Mouse (Mus musculus) kidney, embryonic 15.5 days (tissue): ENCODE data around the gene Mprip. TPM values are rescaled to one million over a fixed set of nuclear protein-coding genes. Genes with fewer than 3 reads are reported as not detected.

Experiments
- ATAC-seq: fragments of 200-750 bp; cut with Nextera tagmentation; replicated peaks from 2 replicates; pipeline ENCODE4 v1.8.0; 2017; ENCODE audit warnings: moderate TSS enrichment; ENCODE audit not compliant: low FRiP score
- H3K27ac ChIP-seq: fragments of 300-500 bp; sonication (generic); 2 replicates; pipeline ENCODE4 v1.5.1; 2015; ENCODE audit warnings: mild to moderate bottlenecking, inconsistent platforms
- H3K27me3 ChIP-seq: fragments of 300-500 bp; sonication (generic); 2 replicates; pipeline ENCODE4 v1.6.1; 2015; ENCODE audit warnings: inconsistent platforms
- H3K36me3 ChIP-seq: fragments of 300-500 bp; sonication (generic); 2 replicates; pipeline ENCODE4 v1.6.1; 2015; ENCODE audit warnings: inconsistent platforms
- H3K4me1 ChIP-seq: fragments of 300-500 bp; sonication (generic); 2 replicates; pipeline ENCODE4 v1.6.1; 2015; ENCODE audit warnings: inconsistent platforms
- H3K4me2 ChIP-seq: fragments of 300-500 bp; sonication (generic); 2 replicates; pipeline ENCODE4 v1.6.1; 2015; ENCODE audit warnings: moderate library complexity, mild to moderate bottlenecking, inconsistent platforms
- H3K4me3 ChIP-seq: fragments of 300-500 bp; sonication (generic); replicated peaks from 2 replicates; pipeline ENCODE4 v1.5.1; 2015; ENCODE audit warnings: mild to moderate bottlenecking, inconsistent platforms
- H3K9ac ChIP-seq: fragments of 300-500 bp; sonication (generic); 2 replicates; pipeline ENCODE4 v1.6.1; 2015; ENCODE audit warnings: mild to moderate bottlenecking, inconsistent platforms
- H3K9me3 ChIP-seq: fragments of 300-500 bp; sonication (generic); replicated peaks from 2 replicates; pipeline ENCODE4 v1.6.1; 2016; ENCODE audit warnings: inconsistent platforms
- WGBS: fragments of 180-500 bp; shearing (Covaris S2); methylation state at CpG from one replicate; pipeline ENCODE4 v1.1.7; 2015; ENCODE audit warnings: mixed read lengths; 5-methylcytosine and 5-hydroxymethylcytosine counted together
- polyA plus RNA-seq: library from polyadenylated mRNA; unstranded; fragments of >200 nt; fragmentation: Nextera tagmentation; extraction: Ambion mirVana; gene quantifications from 2 replicates; pipeline ENCODE4 v1.2.1, GENCODE M21; 2015

The Mprip gene
- polyA plus RNA-seq, 1 experiment from 2014 or later = 46.7 TPM

GRCm38 (mm10) chr11:59635251-59635795, 25.8 kb upstream of the Mprip start:
- no peaks in the 10 kb centered on the region for H3K4me1 ChIP-seq
- H3K4me3 ChIP-seq = no peak overlapping the region
- no peaks in the 10 kb centered on the region for H3K9me3 ChIP-seq
- WGBS = 70% methylated on average over 9 of the region's 9 CpGs
- no peaks in the 10 kb centered on the region for H3K36me3 ChIP-seq
- no peak overlapping the region for H3K4me2 ChIP-seq
- no peak overlapping the region for H3K9ac ChIP-seq
- no peaks in the 10 kb centered on the region for H3K27me3 ChIP-seq
- no peak overlapping the region for H3K27ac ChIP-seq
- no peak for ATAC-seq

- 84% methylated on average over 12 of the region's 12 CpGs for WGBS
- Histone ChIP-seq H3K4me3 (no peak overlapping the region), H3K9me3 (no peaks in the 10 kb centered on the region), H3K27me3 (no peaks in the 10 kb centered on the region), H3K9ac (no peak overlapping the region), H3K4me1 (no peaks in the 10 kb centered on the region), H3K27ac (no peak overlapping the region), H3K36me3 (no peaks in the 10 kb centered on the region), H3K4me2 (no peak overlapping the region)
- no peak for ATAC-seq
These were observed 25.0 kb upstream of the Mprip start for GRCm38 (mm10) chr11:59635821-59636694.

- H3K9ac ChIP-seq = no peak overlapping the region
- 75% methylated on average over 7 of the region's 7 CpGs for WGBS
- no peaks in the 10 kb centered on the region for H3K36me3 ChIP-seq
- no peaks in the 10 kb centered on the region for H3K9me3 ChIP-seq
- no peak for ATAC-seq
- H3K27me3 ChIP-seq = no peaks in the 10 kb centered on the region
- H3K27ac ChIP-seq = no peak overlapping the region
- no peaks in the 10 kb centered on the region for H3K4me1 ChIP-seq
- H3K4me2 ChIP-seq = no peak overlapping the region
- no peak overlapping the region for H3K4me3 ChIP-seq
These were observed 24.2 kb upstream of the Mprip start for GRCm38 (mm10) chr11:59636695-59637414.

GRCm38 (mm10) chr11:59639957-59640643, 21.0 kb upstream of the Mprip start:
- WGBS = 87% methylated on average over 4 of the region's 4 CpGs

GRCm38 (mm10) chr11:59641227-59641626, 19.9 kb upstream of the Mprip start:
- Histone ChIP-seq H3K9me3 (no peaks in the 10 kb centered on the region), H3K27me3 (no peaks in the 10 kb centered on the region), H3K27ac (no peak overlapping the region), H3K9ac (no peak overlapping the region), H3K4me3 (no peak overlapping the region), H3K4me2 (no peak overlapping the region), H3K4me1 (no peaks in the 10 kb centered on the region), H3K36me3 (no peaks in the 10 kb centered on the region)
- ATAC-seq = no peak
- 63% methylated on average over 5 of the region's 5 CpGs for WGBS

More at GRCm38 (mm10) chr11:59639957-59640643, 21.0 kb upstream of the Mprip start:
- no peaks in the 10 kb centered on the region for H3K27me3 ChIP-seq
- H3K27ac ChIP-seq = no peak overlapping the region
- no peak overlapping the region for H3K4me3 ChIP-seq
- H3K36me3 ChIP-seq = no peaks in the 10 kb centered on the region
- no peaks in the 10 kb centered on the region for H3K4me1 ChIP-seq
- no peak overlapping the region for H3K4me2 ChIP-seq
- H3K9ac ChIP-seq = no peak overlapping the region
- no peak for ATAC-seq
- H3K9me3 ChIP-seq = no peaks in the 10 kb centered on the region

GRCm38 (mm10) chr11:59642420-59642819, 18.7 kb upstream of the Mprip start:
- H3K9me3 ChIP-seq = no peaks in the 10 kb centered on the region
- no peak overlapping the region for H3K9ac ChIP-seq
- no peak overlapping the region for H3K27ac ChIP-seq
- no peaks in the 10 kb centered on the region for H3K27me3 ChIP-seq
- H3K36me3 ChIP-seq = no peaks in the 10 kb centered on the region
- WGBS = 78% methylated on average over 8 of the region's 8 CpGs
- no peak for ATAC-seq
- H3K4me1 ChIP-seq = no peaks in the 10 kb centered on the region
- no peak overlapping the region for H3K4me3 ChIP-seq
- H3K4me2 ChIP-seq = no peak overlapping the region

- Histone ChIP-seq H3K4me3 (no peak overlapping the region), H3K9me3 (no peaks in the 10 kb centered on the region), H3K36me3 (no peaks in the 10 kb centered on the region), H3K27me3 (no peaks in the 10 kb centered on the region), H3K4me2 (no peak overlapping the region), H3K27ac (no peak overlapping the region), H3K4me1 (0 out of 2 replicates have a peak, but pooled peaks cover 3% of the 10 kb centered on the region), H3K9ac (no peak overlapping the region)
- no peak for ATAC-seq
- 65% methylated on average over 7 of the region's 7 CpGs for WGBS
These were observed 16.1 kb upstream of the Mprip start for GRCm38 (mm10) chr11:59645036-59645435.

GRCm38 (mm10) chr11:59649058-59649457, 12.0 kb upstream of the Mprip start:
- H3K4me1 ChIP-seq = 0 out of 2 replicates have a peak, but pooled peaks cover 3% of the 10 kb centered on the region
- ATAC-seq = no peak
- no peak overlapping the region for H3K27ac ChIP-seq
- WGBS = 69% methylated on average over 4 of the region's 4 CpGs
- no peaks in the 10 kb centered on the region for H3K27me3 ChIP-seq
- no peaks in the 10 kb centered on the region for H3K36me3 ChIP-seq
- no peak overlapping the region for H3K4me3 ChIP-seq
- no peak overlapping the region for H3K9ac ChIP-seq
- no peak overlapping the region for H3K4me2 ChIP-seq
- H3K9me3 ChIP-seq = no peaks in the 10 kb centered on the region

- Histone ChIP-seq H3K36me3 (no peaks in the 10 kb centered on the region), H3K27me3 (no peaks in the 10 kb centered on the region), H3K27ac (no peak overlapping the region), H3K4me1 (peaks cover 13% of the 10 kb centered on the region; the same call in 1 of the 2 replicates), H3K9me3 (no peaks in the 10 kb centered on the region), H3K4me2 (no peak overlapping the region), H3K9ac (no peak overlapping the region), H3K4me3 (no peak overlapping the region)
- ATAC-seq = no peak
- WGBS = 86% methylated on average over 2 of the region's 2 CpGs
These were observed 8.1 kb upstream of the Mprip start for GRCm38 (mm10) chr11:59653003-59653402.

GRCm38 (mm10) chr11:59653547-59653946, 7.6 kb upstream of the Mprip start:
- Histone ChIP-seq H3K27ac (no peak overlapping the region), H3K9ac (no peak overlapping the region), H3K36me3 (no peaks in the 10 kb centered on the region), H3K4me2 (no peak overlapping the region), H3K27me3 (no peaks in the 10 kb centered on the region), H3K4me1 (peaks cover 13% of the 10 kb centered on the region; the same call in 1 of the 2 replicates), H3K9me3 (no peaks in the 10 kb centered on the region), H3K4me3 (no peak overlapping the region)
- WGBS = 96% methylated on average over 2 of the region's 2 CpGs
- ATAC-seq = no peak

- no peaks in the 10 kb centered on the region for H3K9me3 ChIP-seq
- 73% methylated on average over 5 of the region's 5 CpGs for WGBS
- no peak overlapping the region for H3K4me3 ChIP-seq
- no peak overlapping the region for H3K9ac ChIP-seq
- no peaks in the 10 kb centered on the region for H3K36me3 ChIP-seq
- no peak for ATAC-seq
- H3K4me2 ChIP-seq = no peak overlapping the region
- no peaks in the 10 kb centered on the region for H3K27me3 ChIP-seq
- peak overlapping the region; percentile 52; the same call in 1 of the 2 replicates for H3K27ac ChIP-seq
- peaks cover 10% of the 10 kb centered on the region; the same call in 1 of the 2 replicates for H3K4me1 ChIP-seq
These were observed 5.8 kb upstream of the Mprip start for GRCm38 (mm10) chr11:59655337-59655736.
